Mouse (Mus musculus) ES-Bruce4 (cell line): Measurements from ENCODE around the gene Olfr411.

Experiments
- CTCF ChIP-seq: IDR thresholded peaks from one replicate; pipeline ENCODE4 v1.8.1; 2011; ENCODE audit warnings: low read depth, low read length
- POLR2A ChIP-seq: IDR thresholded peaks from one replicate; pipeline ENCODE4 v1.8.1; 2011; ENCODE audit warnings: low read length; ENCODE audit not compliant: insufficient read depth

DNA sequence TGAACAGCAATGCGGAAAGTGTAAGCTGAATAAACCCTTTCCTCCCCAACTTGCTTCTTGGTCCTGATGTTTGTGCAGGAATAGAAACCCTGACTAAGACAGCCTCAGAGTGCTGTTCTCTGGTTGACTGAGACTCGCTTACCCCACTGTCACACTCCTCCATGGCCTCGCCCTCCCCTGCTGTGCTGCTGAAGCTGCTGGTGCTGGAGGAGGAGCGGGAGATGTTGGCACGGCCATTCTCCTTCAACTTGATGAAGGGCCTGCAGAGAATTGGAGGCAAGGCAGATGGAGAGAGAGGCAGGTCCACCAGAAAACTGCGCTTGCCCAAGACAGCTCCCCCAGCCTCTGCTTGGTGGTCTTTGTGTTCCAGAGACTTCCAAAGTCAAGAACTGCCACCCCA is 40.5 kb upstream of the Olfr411 start:
- TF ChIP-seq POLR2A (no peak), CTCF (no peak)
